Mouse (Mus musculus): ENCODE results near the gene D630003M21Rik.

DNA sequence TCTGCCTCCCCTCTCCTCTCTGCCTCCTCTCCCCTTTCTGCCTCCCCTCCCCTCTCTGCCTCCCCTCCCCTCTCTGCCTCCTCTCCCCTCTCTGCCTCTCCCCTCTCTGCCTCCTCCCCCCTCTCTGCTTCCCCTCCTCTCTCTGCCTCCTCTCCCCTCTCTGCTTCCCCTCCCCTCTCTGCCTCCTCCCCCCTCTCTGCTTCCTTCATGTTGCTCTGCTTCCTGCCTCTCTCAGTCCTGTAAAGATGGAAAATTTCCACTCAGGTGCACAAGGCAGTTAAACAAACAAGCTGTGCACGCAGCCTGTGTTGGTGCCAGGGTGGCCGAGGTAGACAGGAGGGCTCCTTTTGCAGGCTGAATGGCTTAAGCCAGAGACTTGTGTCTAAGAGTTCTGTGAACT, 44.6 kb upstream of the D630003M21Rik start:
- TF ChIP-seq CTCF (IDR thresholded peaks at IDR 0.05; ENCODE audit: borderline replicate concordance, control insufficient read depth, extremely low read depth, insufficient read depth, low read length, poor library complexity) (no peak), POLR2A (IDR thresholded peaks at IDR 0.05; ENCODE audit: control insufficient read depth, extremely low read depth, insufficient read depth, low read length, poor library complexity) (no peak)

Data from thymus, adult 2 months (tissue).